Mouse (Mus musculus) yolk sac, embryonic 10.5 days (tissue): Measurements from ENCODE around the gene Ccdc188.
"Not testable (repeated sequence)": the region's sequence is repeated elsewhere in the genome, so short reads cannot be mapped to it uniquely, and the experiment has no call there.

Experiments used
- DNase-seq: peaks from one replicate; pipeline ENCODE4 v3.0.0-alpha.2; 2017; ENCODE audit warnings: low spot score

The Ccdc188 gene

GRCm38 (mm10) chr16:18217579-18217978 lies at the start of gene Ccdc188:
Gene Ccdc188, plus strand, starts transcription at chr16:18217879.
- DNase-seq, result no peak

- no peak for DNase-seq
Observed at GRCm38 (mm10) chr16:18169156-18169555, 48.5 kb upstream of the Ccdc188 start.

GRCm38 (mm10) chr16:18169776-18170175 lies 47.9 kb upstream of the Ccdc188 start:
- DNase-seq, result no peak

GRCm38 (mm10) chr16:18172266-18172855 lies 45.3 kb upstream of the Ccdc188 start:
- DNase-seq, result peak; percentile 22

- no peak for DNase-seq
Observed at GRCm38 (mm10) chr16:18173231-18173630, 44.4 kb upstream of the Ccdc188 start.

- DNase-seq, result no peak
Observed at GRCm38 (mm10) chr16:18173788-18174187, 43.9 kb upstream of the Ccdc188 start.

GRCm38 (mm10) chr16:18175817-18176541 lies 41.7 kb upstream of the Ccdc188 start:
- no peak for DNase-seq

- DNase-seq, result no peak
Observed at GRCm38 (mm10) chr16:18176758-18177157, 40.9 kb upstream of the Ccdc188 start.

- no peak for DNase-seq
Observed at GRCm38 (mm10) chr16:18179591-18179990, 38.1 kb upstream of the Ccdc188 start.

GRCm38 (mm10) chr16:18181398-18181797 lies 36.3 kb upstream of the Ccdc188 start:
- DNase-seq, result no peak

- no peak for DNase-seq
Observed at GRCm38 (mm10) chr16:18182766-18183165, 34.9 kb upstream of the Ccdc188 start.

- no peak for DNase-seq
Observed at GRCm38 (mm10) chr16:18185715-18186449, 31.8 kb upstream of the Ccdc188 start.

GRCm38 (mm10) chr16:18186798-18187197 lies 30.9 kb upstream of the Ccdc188 start:
- no peak for DNase-seq

- DNase-seq, result no peak
Observed at GRCm38 (mm10) chr16:18187221-18187620, 30.5 kb upstream of the Ccdc188 start.

- DNase-seq, result no peak
Observed at GRCm38 (mm10) chr16:18191006-18191405, 26.7 kb upstream of the Ccdc188 start.

- DNase-seq, result no peak
Observed at GRCm38 (mm10) chr16:18194208-18194985, 23.3 kb upstream of the Ccdc188 start.

GRCm38 (mm10) chr16:18195068-18195467 lies 22.6 kb upstream of the Ccdc188 start:
- no peak for DNase-seq

- not testable (repeated sequence) for DNase-seq
Observed at GRCm38 (mm10) chr16:18195561-18195960, 22.1 kb upstream of the Ccdc188 start.

- DNase-seq, result no peak
Observed at GRCm38 (mm10) chr16:18197881-18198280, 19.8 kb upstream of the Ccdc188 start.

GRCm38 (mm10) chr16:18198365-18199098 lies 19.1 kb upstream of the Ccdc188 start:
- DNase-seq, result no peak

- no peak for DNase-seq
Observed at GRCm38 (mm10) chr16:18200062-18200461, 17.6 kb upstream of the Ccdc188 start.

- DNase-seq, result no peak
Observed at GRCm38 (mm10) chr16:18201620-18202019, 16.1 kb upstream of the Ccdc188 start.
